Mouse (Mus musculus) layer of hippocampus, adult 8-10 months (tissue): ENCODE data around the gene Uqcrh. TPM values are rescaled to one million over a fixed set of nuclear protein-coding genes. Genes with fewer than 3 reads are reported as not detected.

Experiments
- DNase-seq, 2 experiments: peaks; one replicate each; pipeline ENCODE4 v3.0.0; 2022; ENCODE audit warnings: low spot score in 2 of 2
- total RNA-seq, 4 experiments: library from RNA; stranded (reverse); gene quantifications; 2 replicates each; pipeline ENCODE4 v1.2.4; 2022

The Uqcrh gene
- total RNA-seq, result 100 to 1,000 TPM; 402 to 415 (median 406) TPM

- peak; percentile 94 to 97 for DNase-seq
These were observed at the start of gene Uqcrh, which contains the start of gene Lrrc41 for GRCm38 (mm10) chr4:116074861-116075620. Gene Uqcrh (minus strand): TSS chr4:116075071. Gene Lrrc41 (plus strand): TSS chr4:116075269.

GRCm38 (mm10) chr4:116123602-116124519 lies 49.0 kb upstream of the Uqcrh start, which contains the start of the genes Rad54l and Pomgnt1:
Gene Rad54l (minus strand): TSS chr4:116123690.
Gene Pomgnt1 (plus strand): TSS chr4:116123840.
- DNase-seq, result peak; percentile 60 to 69

- no peak for DNase-seq
These were observed 47.9 kb upstream of the Uqcrh start for GRCm38 (mm10) chr4:116122762-116123161.

- DNase-seq, result no peak
These were observed 36.6 kb upstream of the Uqcrh start for GRCm38 (mm10) chr4:116111486-116111885.

- no peak for DNase-seq
These were observed 35.8 kb upstream of the Uqcrh start for GRCm38 (mm10) chr4:116110695-116111094.

- no peak for DNase-seq
These were observed 30.4 kb upstream of the Uqcrh start for GRCm38 (mm10) chr4:116105278-116105677.

GRCm38 (mm10) chr4:116100959-116101358 lies 26.1 kb upstream of the Uqcrh start:
- DNase-seq, result no peak

GRCm38 (mm10) chr4:116097211-116097610 lies 22.3 kb upstream of the Uqcrh start:
- no peak for DNase-seq

- DNase-seq, result no peak
These were observed 21.4 kb upstream of the Uqcrh start for GRCm38 (mm10) chr4:116096291-116096690.

GRCm38 (mm10) chr4:116088510-116089249 lies 13.8 kb upstream of the Uqcrh start:
- DNase-seq, result no peak

- no peak for DNase-seq
These were observed 2.6 kb upstream of the Uqcrh start for GRCm38 (mm10) chr4:116077240-116078095.

GRCm38 (mm10) chr4:116076369-116077231 lies 1.7 kb upstream of the Uqcrh start:
- no peak for DNase-seq

GRCm38 (mm10) chr4:116075631-116076368 lies 929 bp upstream of the Uqcrh start:
- DNase-seq, result peak; percentile 50 to 52

GRCm38 (mm10) chr4:116074145-116074675 lies 661 bp downstream of the Uqcrh start:
- no peak for DNase-seq

- DNase-seq, result no peak
These were observed 1.7 kb downstream of the Uqcrh start for GRCm38 (mm10) chr4:116073146-116073545.

GRCm38 (mm10) chr4:116070116-116070515 lies 4.8 kb downstream of the Uqcrh start:
- no peak for DNase-seq

GRCm38 (mm10) chr4:116063855-116064254 lies 11.0 kb downstream of the Uqcrh start:
- DNase-seq, result no peak

GRCm38 (mm10) chr4:116059012-116059726 lies 15.7 kb downstream of the Uqcrh start:
- no peak for DNase-seq
